Mouse (Mus musculus) E14TG2a.4 (cell line): ENCODE data around the gene Ankrd13d.

ENCODE experiments used
- CTCF ChIP-seq: conservative IDR thresholded peaks from 2 replicates; pipeline ENCODE4 v1.5.1; 2014; ENCODE audit warnings: low read length
- NANOG ChIP-seq: IDR thresholded peaks from 2 replicates; pipeline ENCODE4 v1.6.1; 2014; ENCODE audit warnings: borderline replicate concordance, low read length, mixed read lengths

DNA sequence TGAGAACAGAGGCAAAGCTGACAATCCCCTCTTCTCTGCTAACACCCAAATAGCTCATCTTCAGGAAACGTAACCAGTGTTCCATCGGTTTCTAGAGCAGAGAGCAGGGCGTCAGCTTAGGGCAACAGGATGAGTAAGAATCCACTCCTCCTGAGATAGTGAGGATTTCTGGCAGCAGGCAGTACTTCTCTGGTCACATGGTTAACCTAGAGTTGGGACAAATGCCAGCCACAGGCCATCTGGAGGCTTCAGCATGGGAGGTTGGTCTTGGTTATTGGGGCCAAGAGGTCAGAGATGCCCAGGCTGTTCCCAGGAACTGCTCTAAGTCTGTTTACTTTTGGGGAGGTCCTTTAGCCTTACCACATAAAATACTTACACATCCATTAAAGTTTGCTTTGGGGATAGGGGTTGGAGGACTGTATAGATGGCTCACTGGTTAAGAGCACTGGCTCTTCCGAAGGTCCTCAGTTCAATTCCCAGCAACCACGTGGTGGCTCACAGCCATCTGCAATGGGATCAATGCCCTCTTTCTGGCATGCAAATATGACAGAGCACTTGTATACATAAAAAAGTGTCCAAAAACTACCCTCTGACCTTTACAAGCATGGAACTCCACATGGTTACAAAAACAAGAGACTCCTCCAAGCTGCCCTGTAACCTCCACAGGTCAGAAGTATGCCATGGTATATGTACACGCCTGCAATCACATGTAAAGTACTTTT lies 32.4 kb upstream of the Ankrd13d start:
- TF ChIP-seq CTCF (no peak), NANOG (no peak)
